ENCODE assay signal across 10 mouse cellular contexts in the genomic region with DNA sequence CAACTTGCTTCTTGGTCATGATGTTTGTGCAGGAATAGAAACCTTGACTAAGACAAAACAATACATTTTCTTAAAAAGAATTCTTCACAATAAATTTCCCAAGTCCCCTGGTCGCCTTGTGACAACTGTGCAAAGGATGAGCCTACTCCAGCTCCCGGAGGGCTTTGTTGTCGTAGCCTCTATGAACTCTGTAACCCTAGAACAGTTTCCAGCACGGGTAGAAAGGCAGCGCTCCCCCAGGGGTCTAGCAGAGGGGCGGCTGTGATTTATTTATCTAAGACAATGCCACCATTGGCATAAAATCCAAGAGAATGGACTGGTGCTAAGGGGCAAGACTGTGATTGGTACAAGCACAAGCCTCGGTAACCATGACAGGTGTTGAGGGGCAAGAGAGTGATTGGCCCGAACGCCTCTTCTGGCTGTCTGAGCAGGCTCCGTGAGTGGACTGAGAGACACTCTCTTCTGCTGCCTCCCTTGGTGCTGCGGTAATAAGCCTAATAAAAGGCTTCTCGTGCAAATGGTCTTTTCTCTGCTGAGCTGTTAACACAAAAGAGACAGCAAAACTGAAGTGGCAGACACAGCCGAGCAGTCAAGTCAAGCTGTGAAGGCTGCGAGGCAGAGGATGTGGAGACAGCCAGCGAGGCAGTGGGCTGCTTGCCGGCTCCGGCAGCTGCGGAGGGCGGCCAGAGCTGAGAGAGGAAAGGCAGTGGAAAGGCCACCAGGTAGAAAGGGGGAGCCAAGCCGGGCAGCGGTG. TPM values are rescaled to one million over a fixed set of nuclear protein-coding genes. Genes with fewer than 3 reads are reported as not detected.
DNase-seq lines count a peak whose midpoint lies in the region; ATAC-seq lines count a peak whose summit lies in the region.
"Had no signal": no experiment of that assay in that cellular context is flagged by ENCODE, and none has a peak within 500 bp of the region (broad histone marks: within the 10 kb centered on the region; RNA-seq: fewer than 3 reads in every experiment).

No protein-coding gene starts in this region.

- DNase-seq in cerebellum, postnatal 14 days, result peak; percentile 57 to 71
- DNase-seq in cerebellum, adult 18-20 months, result no peak
- peak; percentile 34 for DNase-seq in right cerebral cortex, postnatal 4 days
- DNase-seq in right cerebral cortex, postnatal 25 days, result no peak
- peak; percentile 71 for DNase-seq in retina, postnatal 1 day
- no peak for DNase-seq in urinary bladder, adult 2 months (ENCODE audit: low spot score)
- DNase-seq: liver, postnatal 0 days had no signal

- ATAC-seq in limb, embryonic 13.5 days (ENCODE audit: low FRiP score, low read depth), result no peak
- no peak for ATAC-seq in liver, embryonic 12.5 days
- ATAC-seq: liver, postnatal 0 days had no signal

- H3K4me2 ChIP-seq in limb, embryonic 13.5 days (replicated peaks), result 0 out of 2 replicates have a peak overlapping the region, but pooled peaks have one; percentile 5
- H3K4me2 ChIP-seq in liver, embryonic 12.5 days, result no peak overlapping the region

- no peak overlapping the region for H3K27ac ChIP-seq in limb, embryonic 13.5 days
- no peak overlapping the region for H3K27ac ChIP-seq in liver, embryonic 12.5 days

- 33% methylated on average over 21 of the region's 21 CpGs for WGBS in limb, embryonic 13.5 days
- 51% methylated on average over 21 of the region's 21 CpGs for WGBS in liver, embryonic 12.5 days (ENCODE audit: insufficient replicate concordance)

- peaks cover 36% of the 10 kb centered on the region for H3K4me1 ChIP-seq in limb, embryonic 13.5 days
- peaks cover 18% of the 10 kb centered on the region for H3K4me1 ChIP-seq in liver, embryonic 12.5 days

- no peaks in the 10 kb centered on the region for H3K36me3 ChIP-seq in limb, embryonic 13.5 days
- no peaks in the 10 kb centered on the region for H3K36me3 ChIP-seq in liver, embryonic 12.5 days

- no peak overlapping the region for H3K9ac ChIP-seq in limb, embryonic 13.5 days
- H3K9ac ChIP-seq in liver, embryonic 12.5 days, result no peak overlapping the region
- H3K9ac ChIP-seq: liver, postnatal 0 days had no signal

- H3K27me3 ChIP-seq in limb, embryonic 13.5 days, result peaks cover 11% of the 10 kb centered on the region; the same call in 1 of the 2 replicates
- H3K27me3 ChIP-seq in liver, embryonic 12.5 days (replicated peaks), result no peaks in the 10 kb centered on the region

- H3K9me3 ChIP-seq in limb, embryonic 13.5 days, result no peaks in the 10 kb centered on the region
- H3K9me3 ChIP-seq in liver, embryonic 12.5 days (replicated peaks), result no peaks in the 10 kb centered on the region

- no peak overlapping the region for H3K4me3 ChIP-seq in limb, embryonic 13.5 days
- H3K4me3 ChIP-seq in liver, embryonic 12.5 days, result no peak overlapping the region
- H3K4me3 ChIP-seq: myocyte had no signal

RNA-seq across cellular contexts. Expression of a gene that starts 13.1 kb away (rescaled TPM):
- 9.7 and 11.4 TPM in 2 replicates for polyA plus RNA-seq in limb, embryonic 13.5 days (2015; fragmentation: Nextera tagmentation; extraction: Ambion mirVana)
- polyA plus RNA-seq in liver, embryonic 12.5 days (2016; fragmentation: Nextera tagmentation; extraction: Ambion mirVana), result 5.0 and 5.1 TPM in 2 replicates
- polyA plus RNA-seq in urinary bladder, adult 2 months (2012; rRNA removed), result 10.7 and 11.4 TPM in 2 replicates

Comparison
In these comparisons a context has a peak if more than half of its experiments do, and no peak if none do; other contexts are left out.
1. DNase-seq: peak in cerebellum, postnatal 14 days (2 of 2), right cerebral cortex, postnatal 4 days (single experiment) and retina, postnatal 1 day (single experiment); none in cerebellum, adult 18-20 months (0 of 2), right cerebral cortex, postnatal 25 days (single experiment) and urinary bladder, adult 2 months (single experiment).